Mouse (Mus musculus) heart, adult 18-20 months (tissue): Measurements from ENCODE around the gene Ly6g6d. TPM values are rescaled to one million over a fixed set of nuclear protein-coding genes. Genes with fewer than 3 reads are reported as not detected.

Source experiments
- DNase-seq, 2 experiments: peaks; one replicate each; pipeline ENCODE4 v3.0.0; 2021 to 2022; ENCODE audit warnings: mixed read lengths in 1 of 2
- total RNA-seq, 2 experiments: library from RNA; stranded (reverse); gene quantifications; 2 replicates each; pipeline ENCODE4 v1.2.3; 2021

Ly6g6d gene
- total RNA-seq, 2 experiments from 2014 or later = 0.57 TPM; not detected in 1

- no peak for DNase-seq
Observed at GRCm38 (mm10) chr17:35068213-35068914, 9.5 kb downstream of the Ly6g6d start.

GRCm38 (mm10) chr17:35066084-35066483 lies 11.8 kb downstream of the Ly6g6d start, which contains the start of gene Mpig6b:
Gene Mpig6b (minus strand): TSS chr17:35066184.
- DNase-seq = no peak

- peak; percentile 60 to 71 for DNase-seq
Observed at GRCm38 (mm10) chr17:35064951-35065947, 12.6 kb downstream of the Ly6g6d start, which contains the start of gene Ly6g6c. Gene Ly6g6c (plus strand): TSS chr17:35065388.

DNA sequence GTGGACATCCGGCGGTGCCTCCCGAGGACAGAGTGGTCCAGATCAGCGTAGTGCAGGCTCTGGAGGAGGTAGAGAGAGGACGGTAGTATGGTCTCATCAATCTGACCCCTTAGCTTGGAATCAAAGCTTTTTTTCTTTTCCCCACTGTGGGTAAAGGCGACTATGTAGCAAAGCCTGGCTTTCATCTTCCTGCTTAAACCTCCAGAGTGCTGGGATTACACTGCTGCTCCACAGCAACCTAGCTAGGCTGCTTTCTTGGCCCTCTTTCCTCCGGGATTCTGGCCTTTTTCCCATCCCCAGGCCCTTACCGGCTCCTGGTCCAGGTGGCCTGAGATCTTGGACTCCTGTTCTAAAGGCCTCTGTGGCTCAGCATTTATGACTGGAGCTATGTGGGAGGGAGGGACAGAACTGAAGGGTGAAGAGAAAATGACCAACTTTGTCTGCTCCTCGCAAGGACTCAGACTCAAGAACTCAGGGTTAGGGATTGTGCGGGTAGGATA lies 13.4 kb downstream of the Ly6g6d start:
- DNase-seq = no peak

GRCm38 (mm10) chr17:35063466-35063865 lies 14.4 kb downstream of the Ly6g6d start:
- peak; percentile 38 to 40 for DNase-seq

- no peak for DNase-seq
Observed at GRCm38 (mm10) chr17:35061299-35061698, 16.6 kb downstream of the Ly6g6d start.

DNA sequence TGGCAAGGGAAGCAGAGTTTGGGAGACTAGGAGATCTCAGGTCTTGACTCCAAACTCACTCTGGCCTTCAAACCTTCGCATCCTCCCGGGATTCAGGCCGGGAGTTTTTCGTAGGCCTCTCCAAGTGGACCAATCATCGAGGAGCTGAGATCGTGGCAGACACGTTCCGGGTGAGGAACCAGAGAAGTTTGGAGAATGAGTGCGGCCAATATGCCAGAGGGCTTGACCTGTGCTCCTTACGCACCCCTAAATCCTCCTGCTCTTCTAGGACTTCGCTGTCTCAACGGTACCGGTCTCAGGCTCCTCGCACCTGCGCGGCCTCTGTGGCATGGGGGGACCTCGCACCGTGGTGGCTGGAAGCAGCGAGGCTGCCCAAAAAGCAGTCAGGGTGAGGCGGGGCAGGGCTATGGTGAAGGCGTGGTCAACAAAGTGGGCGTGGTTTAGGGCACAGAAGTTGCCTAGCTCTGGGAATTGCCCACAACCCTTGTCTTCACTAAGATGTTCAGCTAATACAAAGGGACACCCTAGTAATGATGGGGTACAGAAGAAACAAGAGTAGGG lies 17.0 kb downstream of the Ly6g6d start:
- peak; percentile 27 to 41 for DNase-seq

DNA sequence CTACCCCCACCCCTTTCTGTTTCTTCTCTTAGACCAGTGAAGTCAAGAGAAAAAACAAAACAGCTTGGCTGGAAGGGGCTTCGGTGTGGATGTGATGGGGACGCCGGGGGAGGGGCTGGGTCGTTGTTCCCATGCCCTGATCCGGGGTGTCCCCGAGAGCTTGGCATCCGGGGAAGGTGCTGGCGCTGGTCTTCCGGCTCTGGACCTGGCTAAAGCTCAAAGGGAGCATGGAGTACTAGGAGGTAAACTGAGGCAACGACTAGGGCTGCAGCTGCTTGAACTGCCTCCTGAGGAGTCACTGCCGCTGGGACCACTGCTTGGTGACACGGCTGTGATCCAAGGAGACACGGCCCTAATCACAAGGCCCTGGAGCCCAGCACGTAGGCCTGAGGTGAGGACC lies 17.8 kb downstream of the Ly6g6d start:
- DNase-seq = no peak

DNA sequence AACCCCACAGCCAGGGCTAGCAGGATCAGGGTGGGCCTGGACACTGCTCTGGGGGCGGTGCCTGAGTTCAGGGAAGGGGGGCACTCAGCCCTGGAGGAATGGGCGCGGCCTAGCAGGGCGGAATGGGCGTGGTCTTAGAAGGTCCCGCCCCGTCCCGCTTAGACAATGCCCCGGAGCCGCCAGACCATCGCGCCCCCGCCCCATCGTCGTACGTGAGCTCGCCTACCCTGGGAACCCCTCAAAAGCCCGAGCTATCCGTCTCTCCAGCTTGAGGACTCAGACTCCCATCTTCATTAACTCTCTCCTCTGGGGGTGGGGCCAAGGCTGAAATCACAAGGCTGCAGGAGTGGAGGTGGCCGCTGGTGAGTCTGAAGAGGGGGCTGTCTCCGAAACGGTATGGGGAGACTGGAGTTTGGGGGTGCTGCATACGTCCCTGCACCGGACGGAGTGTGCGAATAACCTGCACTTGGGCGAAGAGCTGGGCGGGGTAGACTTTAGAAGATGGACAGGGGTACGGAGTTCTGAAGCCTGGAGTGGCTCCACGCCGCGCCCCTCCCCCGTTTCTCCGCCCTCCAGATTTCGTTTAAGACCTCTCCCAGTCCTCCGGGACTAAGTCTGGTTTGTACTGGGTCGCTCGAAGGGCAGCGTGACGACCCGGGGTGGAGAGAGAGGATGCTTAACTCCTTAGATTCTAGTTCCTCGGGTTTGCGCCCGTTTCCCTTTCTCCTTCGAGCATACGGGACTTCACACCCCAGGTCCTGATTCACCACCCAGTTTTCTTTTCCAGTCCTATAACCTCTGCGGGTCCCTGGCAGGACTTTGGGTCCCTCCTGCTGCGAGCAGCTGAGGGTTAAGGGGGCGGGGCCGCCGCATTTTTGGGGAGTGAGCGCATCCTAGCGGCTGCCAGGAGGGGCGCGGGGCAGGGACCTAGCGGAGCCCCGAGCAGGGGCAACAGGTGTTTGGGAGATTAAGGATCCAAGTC lies 18.7 kb downstream of the Ly6g6d start, which contains the start of gene Ddah2:
Ddah2 (plus strand) TSS at position 125 of the 982 bp plus-strand sequence.
- DNase-seq = peak; percentile 93 to 94

- DNase-seq = no peak
Observed at GRCm38 (mm10) chr17:35058316-35058715, 19.5 kb downstream of the Ly6g6d start.

DNA sequence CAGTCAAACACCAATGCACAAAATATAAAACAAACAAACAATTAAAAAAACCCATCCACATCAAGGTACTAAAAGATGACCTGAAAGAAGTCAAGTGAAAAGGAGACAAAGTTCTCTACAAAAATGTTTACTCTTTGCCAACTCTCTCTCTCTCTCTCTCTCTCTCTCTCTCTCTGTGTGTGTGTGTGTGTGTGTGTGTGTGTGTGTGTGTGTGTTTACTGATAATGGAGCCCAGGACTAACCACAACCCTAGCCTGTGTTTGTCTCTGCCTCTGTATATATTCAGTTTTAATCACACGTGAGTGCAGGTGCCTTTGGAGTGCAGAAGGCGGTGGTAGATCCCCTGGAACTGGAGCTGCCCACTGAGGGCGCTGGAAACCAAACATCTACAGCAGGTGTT lies 20.8 kb downstream of the Ly6g6d start:
- no peak for DNase-seq

DNA sequence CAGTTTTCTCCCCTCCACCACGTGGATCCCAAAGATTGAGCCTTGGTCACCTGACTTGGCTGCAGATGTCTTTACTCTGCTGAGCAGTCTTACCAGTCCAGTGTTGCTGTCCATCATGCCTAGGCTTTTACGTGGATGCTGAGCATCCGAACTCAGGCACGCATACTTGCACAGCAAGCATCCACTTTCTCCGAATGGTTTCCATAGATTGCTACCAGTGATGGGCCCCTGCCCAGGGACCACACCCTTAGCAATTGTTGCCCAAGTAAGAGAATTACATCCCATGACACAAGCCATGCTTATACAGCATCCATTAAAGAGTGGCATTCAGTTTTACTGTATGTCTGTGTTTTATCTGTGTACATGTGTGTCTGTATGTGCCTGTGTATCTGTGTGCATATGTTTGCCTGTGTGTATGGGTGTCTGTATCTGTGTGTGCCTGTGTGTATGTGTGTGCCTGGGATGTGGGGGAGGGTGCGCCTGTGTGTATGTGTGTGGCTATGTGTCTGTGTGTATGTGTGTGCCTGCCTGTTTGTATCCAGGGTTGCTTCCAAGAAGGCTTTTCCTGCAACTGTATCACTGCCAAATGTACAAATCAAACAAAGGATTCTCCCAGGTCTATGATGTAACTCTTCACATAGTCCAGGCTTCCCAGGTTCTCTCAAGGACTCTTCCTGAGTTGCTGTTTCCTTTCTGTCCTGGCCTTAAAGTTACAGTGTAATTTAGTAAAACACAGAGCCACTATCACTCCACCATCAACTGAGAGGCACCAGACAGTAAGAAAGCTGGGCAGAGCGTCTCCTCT lies 22.0 kb downstream of the Ly6g6d start:
- no peak for DNase-seq

DNA sequence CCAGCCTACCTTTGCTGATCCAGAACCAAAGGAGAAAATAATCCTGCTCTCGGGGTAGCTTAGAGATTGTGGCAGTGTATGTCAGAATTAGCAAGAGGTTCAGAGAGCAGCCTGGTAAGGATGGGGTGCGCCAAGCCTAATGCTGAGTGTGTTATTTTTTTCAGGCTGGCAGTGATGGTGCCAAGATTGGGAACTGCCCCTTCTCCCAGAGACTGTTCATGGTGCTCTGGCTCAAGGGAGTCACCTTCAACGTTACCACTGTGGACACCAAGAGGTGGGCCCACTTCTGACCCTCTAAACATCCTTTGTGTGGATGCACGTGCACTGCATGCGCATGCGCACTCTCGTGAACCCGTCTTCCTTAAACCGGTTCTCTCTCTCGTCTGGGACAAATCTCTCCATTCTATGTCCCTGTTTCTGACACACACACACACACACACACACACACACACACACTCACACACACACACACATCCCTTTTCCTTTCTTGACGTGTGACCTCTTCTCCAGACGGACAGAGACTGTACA lies 25.5 kb downstream of the Ly6g6d start:
- no peak for DNase-seq

DNA sequence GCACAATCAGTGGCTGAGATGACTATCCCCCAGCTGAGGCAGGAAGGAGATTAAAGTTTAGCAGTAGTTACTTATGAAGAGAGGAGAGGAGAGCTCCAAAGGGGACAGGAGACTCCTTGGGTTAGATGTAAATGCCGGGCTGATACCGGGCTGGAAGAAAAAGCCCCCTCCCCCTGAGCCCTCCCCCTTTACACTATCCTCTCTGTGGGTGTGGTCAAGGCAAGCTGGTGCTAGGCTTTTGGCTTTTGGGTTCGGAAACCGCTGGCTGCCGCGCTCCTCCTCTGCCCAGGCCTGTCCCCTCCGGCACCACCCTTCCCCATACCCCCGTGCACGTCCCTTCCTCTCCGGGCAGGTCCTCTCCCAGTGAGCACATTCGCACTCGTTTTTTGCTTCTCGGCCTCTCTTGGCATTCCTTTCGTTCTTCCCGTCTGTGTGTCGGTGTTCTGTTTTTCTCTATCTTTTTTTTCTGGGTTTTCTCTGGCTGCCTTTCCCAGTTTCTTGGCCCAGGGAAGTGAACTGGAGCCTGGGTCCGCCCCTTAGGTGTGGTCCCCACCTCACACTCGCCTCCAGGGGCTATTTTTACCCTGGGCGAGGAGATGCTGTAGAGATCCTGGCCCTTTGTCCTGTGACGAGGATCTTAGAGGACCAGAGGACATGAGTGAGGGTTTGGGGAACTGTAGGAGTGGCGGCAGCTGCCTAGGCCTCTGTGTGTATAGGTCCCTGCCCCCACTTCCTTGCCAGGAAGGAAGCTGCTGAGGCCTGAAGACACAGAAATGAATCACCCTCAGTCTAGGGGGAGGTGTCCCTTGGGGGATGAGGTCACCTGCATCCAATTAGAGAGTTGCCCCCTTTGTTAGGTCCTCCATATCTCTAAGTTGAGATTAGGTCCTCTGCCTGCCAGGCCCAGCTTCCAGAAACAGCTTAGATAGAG lies 26.4 kb downstream of the Ly6g6d start:
- DNase-seq = peak; percentile 85 to 94

GRCm38 (mm10) chr17:35050126-35050750 lies 27.6 kb downstream of the Ly6g6d start:
- DNase-seq = peak; percentile 86 to 90

DNA sequence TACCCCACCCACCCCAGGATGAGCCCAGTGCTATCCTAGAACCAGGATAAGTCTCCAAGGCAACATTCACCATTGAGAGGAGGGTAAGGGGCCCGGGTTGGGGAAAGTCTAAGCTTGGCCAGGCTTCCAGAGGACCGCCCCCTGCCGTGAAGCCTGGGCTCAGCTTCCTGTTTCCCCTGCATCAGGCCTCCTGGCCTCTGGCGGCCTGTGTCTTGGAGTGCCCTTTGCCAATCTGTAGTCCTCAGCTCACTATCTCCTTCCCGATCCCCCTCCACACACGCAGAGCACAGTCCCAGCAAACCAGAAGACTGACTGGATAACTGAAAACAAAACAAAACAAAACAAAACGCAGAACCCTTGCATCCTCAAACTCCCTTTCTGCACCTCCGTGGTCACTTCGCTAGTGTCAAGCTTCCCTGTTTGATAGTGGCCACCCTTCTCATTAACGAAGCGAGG lies 28.3 kb downstream of the Ly6g6d start, which contains the start of gene Clic1:
Clic1 (plus strand) TSS at position 406 of the 456 bp plus-strand sequence.
- DNase-seq = peak; percentile 70 to 77

DNA sequence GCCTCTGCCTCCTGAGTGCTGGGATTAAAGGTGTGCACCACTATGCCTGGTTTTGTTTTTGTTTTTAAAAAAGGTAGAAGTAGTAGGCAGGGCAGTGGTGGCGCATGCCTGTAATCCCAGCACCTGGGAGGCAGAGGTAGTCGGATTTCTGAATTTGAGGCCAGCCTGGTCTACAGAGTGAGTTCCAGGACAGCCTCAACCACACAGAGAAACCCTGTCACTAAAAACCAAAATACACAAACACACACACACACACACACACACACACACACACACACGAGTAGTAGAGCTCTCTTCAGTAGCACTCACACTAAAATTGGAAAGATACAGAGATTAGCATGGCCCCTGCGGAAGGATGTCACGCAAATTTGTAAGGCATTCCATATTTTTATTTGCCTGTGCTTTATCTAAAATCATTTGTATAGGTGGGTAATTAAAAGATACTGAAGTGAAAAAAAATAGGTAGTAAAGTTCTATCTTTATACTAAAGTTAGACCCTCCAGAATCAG lies 28.9 kb downstream of the Ly6g6d start:
- no peak for DNase-seq
